Mouse (Mus musculus): ENCODE measurements around the gene Tdrd6.

DNA sequence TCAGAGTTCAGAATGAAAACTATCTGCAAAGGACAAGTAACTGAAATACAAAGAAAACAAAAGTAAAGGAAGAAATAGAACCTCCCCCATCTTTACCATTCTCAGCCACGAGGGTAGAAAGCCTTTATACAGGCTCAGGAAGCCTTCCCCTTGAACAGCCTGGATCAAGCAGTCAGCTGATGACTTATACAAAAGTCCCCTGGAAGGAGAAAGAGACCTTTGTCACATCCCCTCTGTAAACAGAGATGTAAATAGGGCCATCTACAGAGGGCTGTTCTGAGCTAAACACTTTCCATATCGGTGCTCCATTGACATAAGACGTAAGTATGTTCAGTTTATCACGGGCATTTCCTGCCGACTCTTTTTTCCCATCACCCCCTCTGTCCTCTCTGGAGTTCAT is 16.8 kb upstream of the Tdrd6 start:
- TF ChIP-seq CTCF (IDR thresholded peaks at IDR 0.05; ENCODE audit: low read depth) (no peak), EP300 (IDR thresholded peaks at IDR 0.05; ENCODE audit: low read depth) (no peak)

Measured in heart, postnatal 0 days (tissue).